Mouse (Mus musculus) forebrain, embryonic 16.5 days (tissue): ENCODE data around the gene Tuba3a. TPM values are rescaled to one million over a fixed set of nuclear protein-coding genes. Genes with fewer than 3 reads are reported as not detected.

Experiments used
- ATAC-seq: fragments of 200-750 bp; cut with Nextera tagmentation; 2 replicates; pipeline ENCODE4 v1.8.0; 2017; ENCODE audit warnings: mild to moderate bottlenecking, moderate library complexity
- H3K27ac ChIP-seq: fragments of 300-500 bp; sonication (generic); 2 replicates; pipeline ENCODE4 v1.5.1; 2014; ENCODE audit warnings: low read length, control low read depth
- H3K27me3 ChIP-seq: fragments of 300-500 bp; sonication (generic); replicated peaks from 2 replicates; pipeline ENCODE4 v1.6.1; 2014; ENCODE audit warnings: low read length; ENCODE audit not compliant: control insufficient read depth, insufficient read depth
- H3K36me3 ChIP-seq: fragments of 300-500 bp; sonication (generic); 2 replicates; pipeline ENCODE4 v1.6.1; 2014; ENCODE audit not compliant: control insufficient read depth, insufficient read depth
- H3K4me1 ChIP-seq: fragments of 300-500 bp; sonication (generic); replicated peaks from 2 replicates; pipeline ENCODE4 v1.6.1; 2014; ENCODE audit warnings: low read length; ENCODE audit not compliant: control insufficient read depth, insufficient read depth
- H3K4me2 ChIP-seq: fragments of 300-500 bp; sonication (generic); 2 replicates; pipeline ENCODE4 v1.6.1; 2014; ENCODE audit warnings: mild to moderate bottlenecking, low read length, control low read depth
- H3K4me3 ChIP-seq: fragments of 300-500 bp; sonication (generic); replicated peaks from 2 replicates; pipeline ENCODE4 v1.5.1; 2014; ENCODE audit warnings: mild to moderate bottlenecking, low read length, control low read depth
- H3K9ac ChIP-seq: fragments of 300-500 bp; sonication (generic); replicated peaks from 2 replicates; pipeline ENCODE4 v1.6.1; 2014; ENCODE audit warnings: low read depth, low read length, control low read depth
- H3K9me3 ChIP-seq: fragments of 300-500 bp; sonication (generic); 2 replicates; pipeline ENCODE4 v1.6.1; 2016; ENCODE audit warnings: low read length; ENCODE audit not compliant: control insufficient read depth
- WGBS: fragments of 180-500 bp; shearing (Covaris S2); extraction: QIAGEN DNeasy Blood & Tissue Kit; methylation state at CpG from one replicate; pipeline ENCODE4 v1.1.7; 2014; 5-methylcytosine and 5-hydroxymethylcytosine counted together
- polyA plus RNA-seq: library from polyadenylated mRNA; unstranded; fragments of >200 nt; fragmentation: Nextera tagmentation; extraction: Ambion mirVana; gene quantifications from 2 replicates; pipeline ENCODE4 v1.2.1, GENCODE M21; 2015

Gene Tuba3a
- polyA plus RNA-seq, 1 experiment from 2014 or later: not detected

DNA sequence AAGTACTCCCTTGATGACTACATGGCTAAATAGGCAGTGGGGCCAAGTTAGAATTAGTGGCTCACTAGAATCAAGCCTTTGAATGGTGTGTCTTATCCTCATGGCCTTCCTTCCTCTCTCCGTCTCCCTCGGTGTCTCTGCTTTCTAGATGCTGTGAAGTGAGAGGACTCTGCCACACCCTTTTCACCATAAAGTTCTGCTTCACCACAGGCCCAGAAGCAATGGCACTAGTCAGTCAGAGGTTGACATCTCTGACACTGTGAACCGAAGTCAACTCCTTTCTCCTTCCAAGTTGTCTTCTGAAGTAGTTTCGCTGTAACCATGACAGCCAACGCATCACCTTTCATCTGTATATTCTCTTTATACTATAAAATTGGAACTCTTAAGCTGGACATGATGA, 46.3 kb downstream of the Tuba3a start:
- no peaks in the 10 kb centered on the region for H3K27me3 ChIP-seq
- H3K4me2 ChIP-seq: no peak overlapping the region
- H3K4me1 ChIP-seq: no peaks in the 10 kb centered on the region
- no peak overlapping the region for H3K4me3 ChIP-seq
- H3K9ac ChIP-seq: no peak overlapping the region
- 90% methylated on average over 5 of the region's 5 CpGs for WGBS
- ATAC-seq: no peak
- H3K36me3 ChIP-seq: no peaks in the 10 kb centered on the region
- H3K27ac ChIP-seq: no peak overlapping the region
- no peaks in the 10 kb centered on the region for H3K9me3 ChIP-seq

DNA sequence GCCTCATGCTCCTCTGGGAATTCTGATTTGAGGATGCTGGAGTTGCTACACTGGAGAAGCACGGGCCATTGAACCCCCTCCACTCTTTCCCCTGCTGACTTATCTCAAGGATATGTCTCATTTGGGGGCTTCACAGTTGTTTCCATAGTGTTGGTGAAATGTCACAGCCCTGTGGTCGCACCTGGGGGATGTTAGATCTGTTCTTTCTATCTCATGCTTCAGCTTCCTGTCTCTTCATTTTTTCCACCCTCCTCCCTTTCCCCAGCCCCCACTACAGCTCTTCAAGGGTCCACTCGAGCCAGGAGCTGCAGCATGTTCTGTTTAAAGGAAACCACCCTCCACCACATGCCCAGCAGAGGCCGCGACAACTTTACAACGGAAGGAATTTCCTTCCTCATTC, 47.4 kb downstream of the Tuba3a start:
- Histone ChIP-seq H3K9ac (no peak overlapping the region), H3K27me3 (no peaks in the 10 kb centered on the region), H3K4me1 (no peaks in the 10 kb centered on the region), H3K27ac (no peak overlapping the region), H3K4me2 (no peak overlapping the region), H3K36me3 (no peaks in the 10 kb centered on the region), H3K9me3 (no peaks in the 10 kb centered on the region), H3K4me3 (no peak overlapping the region)
- WGBS: 85% methylated on average over 6 of the region's 6 CpGs
- ATAC-seq: no peak

DNA sequence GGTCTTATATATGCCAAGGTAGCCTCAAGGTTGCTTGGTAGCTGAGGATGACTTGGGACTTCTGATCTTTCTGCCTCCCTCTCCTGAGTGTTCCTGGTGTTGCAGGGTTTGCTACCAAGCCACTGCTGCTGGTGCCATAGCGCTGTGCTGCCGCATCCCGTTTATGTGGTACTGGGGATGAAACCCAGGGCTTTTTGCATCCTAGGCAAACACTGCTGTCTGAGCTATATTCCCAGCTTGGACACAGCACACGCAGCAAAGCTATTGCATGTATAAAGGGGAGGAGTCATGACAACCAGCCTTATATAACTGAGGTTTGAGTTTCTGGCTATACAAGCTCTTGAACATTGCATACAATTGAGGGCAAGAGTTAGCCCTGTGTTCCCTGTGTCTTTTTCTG, 48.4 kb downstream of the Tuba3a start:
- Histone ChIP-seq H3K9ac (no peak overlapping the region), H3K4me2 (no peak overlapping the region), H3K4me1 (no peaks in the 10 kb centered on the region), H3K4me3 (no peak overlapping the region), H3K9me3 (no peaks in the 10 kb centered on the region), H3K27me3 (no peaks in the 10 kb centered on the region), H3K36me3 (no peaks in the 10 kb centered on the region), H3K27ac (no peak overlapping the region)
- ATAC-seq: no peak
- whole genome bisulfite sequencing: 90% methylated on average over 4 of the region's 4 CpGs

DNA sequence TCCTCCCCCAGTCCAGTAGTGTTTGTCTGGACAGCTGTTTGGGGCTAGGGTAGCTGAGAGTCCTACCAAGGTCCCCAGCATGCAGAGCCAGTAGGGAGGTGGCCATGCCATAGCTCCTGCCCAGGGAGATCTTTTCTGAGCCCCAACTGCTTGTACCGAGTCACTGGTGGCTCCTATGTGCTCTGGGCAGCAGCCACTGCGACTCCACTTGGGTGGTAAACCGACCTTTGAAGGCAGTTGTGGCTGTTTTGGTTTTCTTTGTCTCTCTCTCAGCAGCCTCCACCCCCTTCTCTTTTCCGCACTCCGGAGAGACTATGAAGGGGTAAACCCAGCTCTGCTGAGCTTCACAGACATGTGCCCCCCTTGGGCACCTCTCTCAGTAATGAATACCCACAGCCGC, 49.1 kb downstream of the Tuba3a start, which contains the start of gene Cd27:
Gene Cd27 (minus strand): TSS at position 229 of the 400 bp plus-strand sequence.
- peaks cover 3% of the 10 kb centered on the region for H3K4me1 ChIP-seq
- H3K9ac ChIP-seq: no peak within 1 kb of the TSS
- no peak within 1 kb of the TSS for H3K4me2 ChIP-seq
- no peak within 1 kb of the TSS for H3K27ac ChIP-seq
- no peaks in the 10 kb centered on the region for H3K36me3 ChIP-seq
- H3K9me3 ChIP-seq: no peaks in the 10 kb centered on the region
- WGBS: 18% methylated on average over 6 of the region's 6 CpGs
- no peak for ATAC-seq
- no peaks in the 10 kb centered on the region for H3K27me3 ChIP-seq
- H3K4me3 ChIP-seq: no peak within 1 kb of the TSS

DNA sequence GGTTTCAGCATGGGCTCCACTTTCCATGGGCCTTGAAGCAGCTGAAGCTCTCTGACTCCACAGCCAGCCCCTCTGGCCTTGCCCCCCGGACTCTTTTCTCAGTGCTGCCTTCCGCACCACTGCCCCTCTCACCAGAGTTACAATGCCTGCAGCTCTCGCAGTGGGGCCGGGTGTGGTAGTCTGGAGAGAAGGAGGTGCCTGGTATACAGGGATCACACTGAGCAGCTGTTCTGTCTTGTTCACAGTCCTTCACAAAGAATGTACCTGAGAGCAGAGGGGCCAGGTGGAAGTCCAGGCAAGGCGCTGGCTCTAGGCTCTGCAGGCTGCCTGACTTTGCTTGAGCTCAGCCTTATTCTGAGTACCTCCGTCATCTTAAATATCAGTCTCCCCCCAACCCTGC, 49.5 kb downstream of the Tuba3a start:
- Histone ChIP-seq H3K9me3 (no peaks in the 10 kb centered on the region), H3K27me3 (no peaks in the 10 kb centered on the region), H3K4me1 (peaks cover 7% of the 10 kb centered on the region), H3K4me3 (no peak overlapping the region), H3K27ac (no peak overlapping the region), H3K9ac (no peak overlapping the region), H3K36me3 (no peaks in the 10 kb centered on the region), H3K4me2 (no peak overlapping the region)
- 39% methylated on average over 6 of the region's 6 CpGs for WGBS
- no peak for ATAC-seq

DNA sequence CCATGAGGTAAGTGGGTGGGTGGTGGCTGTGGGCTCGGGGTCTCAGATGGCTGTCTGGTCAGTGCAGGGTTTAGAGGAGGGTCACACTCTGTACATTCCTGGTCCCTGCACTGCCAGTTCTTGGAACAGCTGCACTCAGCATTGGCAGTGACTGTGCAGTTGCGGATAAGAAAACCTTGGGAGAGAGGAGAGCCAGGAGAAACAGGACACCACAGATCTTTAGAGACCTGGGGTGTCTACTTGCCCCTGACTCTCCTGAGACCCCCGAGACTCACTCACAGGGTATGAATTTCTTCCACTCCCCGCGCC, 51.4 kb downstream of the Tuba3a start:
- H3K4me2 ChIP-seq: no peak overlapping the region
- no peaks in the 10 kb centered on the region for H3K9me3 ChIP-seq
- H3K27ac ChIP-seq: no peak overlapping the region
- 77% methylated on average over 5 of the region's 5 CpGs for WGBS
- H3K9ac ChIP-seq: no peak overlapping the region
- H3K4me3 ChIP-seq: no peak overlapping the region
- no peak for ATAC-seq
- H3K36me3 ChIP-seq: no peaks in the 10 kb centered on the region
- peaks cover 14% of the 10 kb centered on the region for H3K4me1 ChIP-seq
- H3K27me3 ChIP-seq: no peaks in the 10 kb centered on the region

DNA sequence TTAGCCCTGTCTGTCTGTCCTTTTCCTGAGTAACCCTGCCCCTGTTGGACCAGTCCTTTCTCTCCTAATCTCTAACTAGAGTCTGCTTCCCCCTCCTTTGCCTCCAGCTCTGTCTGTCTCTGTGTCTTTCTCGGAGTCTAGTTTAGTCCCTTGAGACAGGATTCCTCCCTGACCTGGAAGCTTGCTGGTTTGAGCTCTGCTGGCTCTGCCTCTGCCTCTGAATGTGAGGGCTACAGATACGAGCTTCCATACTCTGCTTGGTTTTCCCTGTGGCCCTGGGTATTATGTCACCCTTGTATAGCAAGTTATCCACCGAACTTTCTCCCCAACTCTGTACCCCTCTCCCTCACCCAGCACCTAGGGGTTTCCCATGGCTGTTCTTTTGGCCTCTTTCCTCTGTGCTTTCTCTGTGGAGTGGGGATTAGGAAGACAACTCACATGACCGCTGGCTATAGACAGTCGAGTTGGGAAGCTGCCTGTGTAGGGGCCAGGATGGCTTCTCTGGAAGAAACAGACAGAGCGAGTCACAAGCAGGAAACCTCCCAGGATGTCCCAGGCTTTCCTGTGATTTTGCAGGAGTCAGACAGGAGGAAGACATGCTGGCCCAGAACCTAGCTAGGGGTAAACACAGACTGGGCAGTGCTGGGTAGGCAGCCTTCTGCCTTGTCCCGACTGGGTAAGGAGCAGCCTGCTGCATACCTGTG, 51.9 kb downstream of the Tuba3a start:
- no peak overlapping the region for H3K4me2 ChIP-seq
- H3K36me3 ChIP-seq: no peaks in the 10 kb centered on the region
- no peak overlapping the region for H3K4me3 ChIP-seq
- H3K4me1 ChIP-seq: peaks cover 14% of the 10 kb centered on the region
- no peaks in the 10 kb centered on the region for H3K27me3 ChIP-seq
- 65% methylated on average over 7 of the region's 7 CpGs for WGBS
- no peaks in the 10 kb centered on the region for H3K9me3 ChIP-seq
- no peak overlapping the region for H3K9ac ChIP-seq
- H3K27ac ChIP-seq: no peak overlapping the region
- ATAC-seq: no peak

DNA sequence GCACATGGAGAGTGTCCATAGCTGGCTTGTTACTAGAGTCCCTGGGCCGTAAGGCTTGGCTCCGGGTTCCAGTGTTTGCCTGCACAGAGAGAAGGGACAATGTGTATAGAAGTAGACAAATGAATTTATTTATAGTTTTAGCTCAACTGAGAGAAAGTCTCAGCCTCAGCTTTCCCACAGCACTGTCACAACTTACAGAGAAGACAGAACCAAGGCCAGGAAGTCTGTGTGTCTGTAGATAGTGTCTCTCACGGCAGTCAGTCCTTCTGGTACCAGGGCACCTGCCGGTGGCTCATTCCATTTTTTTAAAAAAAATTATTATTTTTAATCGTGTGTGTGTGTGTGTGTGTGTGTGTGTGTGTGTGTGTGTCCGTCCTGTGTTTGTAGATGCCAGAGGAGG, 53.3 kb downstream of the Tuba3a start:
- no peak for ATAC-seq
- 84% methylated on average over 6 of the region's 6 CpGs for WGBS

DNA sequence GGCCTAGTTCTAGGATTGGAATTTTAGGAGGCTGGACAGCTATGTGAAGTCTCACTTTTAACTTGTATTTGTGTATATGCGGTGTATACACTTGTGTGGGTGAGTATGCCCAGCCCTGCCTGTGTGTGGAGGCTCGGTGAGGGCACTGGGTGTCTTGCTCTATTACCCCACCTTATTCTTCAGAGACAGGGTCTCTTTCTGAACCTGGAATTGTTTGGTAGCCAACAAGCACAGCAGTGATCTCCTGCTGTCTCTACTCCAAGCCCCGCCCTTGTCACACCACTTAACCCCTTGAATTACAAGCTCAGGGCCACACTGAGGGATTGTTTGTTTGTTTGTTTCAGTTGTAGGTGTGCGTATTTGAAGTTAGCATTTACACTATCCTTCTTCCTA, 53.8 kb downstream of the Tuba3a start:
- Histone ChIP-seq H3K4me1 (peaks cover 14% of the 10 kb centered on the region), H3K27ac (no peak overlapping the region), H3K36me3 (no peaks in the 10 kb centered on the region), H3K9ac (peak overlapping the region; percentile 59; the same call in 1 of the 2 replicates), H3K27me3 (no peaks in the 10 kb centered on the region), H3K9me3 (no peaks in the 10 kb centered on the region), H3K4me2 (peak overlapping the region; percentile 73), H3K4me3 (peak overlapping the region; percentile 38)
- 71% methylated on average over 4 of the region's 4 CpGs for WGBS
- ATAC-seq: no peak

More for the DNA sequence above, 53.3 kb downstream of the Tuba3a start:
- Histone ChIP-seq H3K4me3 (no peak overlapping the region), H3K4me2 (no peak overlapping the region), H3K36me3 (no peaks in the 10 kb centered on the region), H3K9me3 (no peaks in the 10 kb centered on the region), H3K27me3 (no peaks in the 10 kb centered on the region), H3K27ac (no peak overlapping the region), H3K4me1 (peaks cover 14% of the 10 kb centered on the region), H3K9ac (no peak overlapping the region)
